Mouse (Mus musculus) retina, adult 2 months (tissue): ENCODE measurements around the gene Zfp668.
"Not testable (repeated sequence)": the region's sequence is repeated elsewhere in the genome, so short reads cannot be mapped to it uniquely, and the experiment has no call there.

ENCODE experiments used
- DNase-seq: peaks from one replicate; pipeline ENCODE4 v3.0.0-alpha.2; 2012; ENCODE audit warnings: low read depth, low spot score

Zfp668 gene

GRCm38 (mm10) chr7:127876467-127877348, at the start of gene Zfp668:
Gene Zfp668 (minus strand): TSS chr7:127876828.
- peak; percentile 92 for DNase-seq

GRCm38 (mm10) chr7:127926066-127926465, 49.4 kb upstream of the Zfp668 start:
- DNase-seq = no peak

GRCm38 (mm10) chr7:127925252-127925651, 48.6 kb upstream of the Zfp668 start:
- no peak for DNase-seq

GRCm38 (mm10) chr7:127923714-127924113, 47.1 kb upstream of the Zfp668 start:
- DNase-seq = no peak

DNA sequence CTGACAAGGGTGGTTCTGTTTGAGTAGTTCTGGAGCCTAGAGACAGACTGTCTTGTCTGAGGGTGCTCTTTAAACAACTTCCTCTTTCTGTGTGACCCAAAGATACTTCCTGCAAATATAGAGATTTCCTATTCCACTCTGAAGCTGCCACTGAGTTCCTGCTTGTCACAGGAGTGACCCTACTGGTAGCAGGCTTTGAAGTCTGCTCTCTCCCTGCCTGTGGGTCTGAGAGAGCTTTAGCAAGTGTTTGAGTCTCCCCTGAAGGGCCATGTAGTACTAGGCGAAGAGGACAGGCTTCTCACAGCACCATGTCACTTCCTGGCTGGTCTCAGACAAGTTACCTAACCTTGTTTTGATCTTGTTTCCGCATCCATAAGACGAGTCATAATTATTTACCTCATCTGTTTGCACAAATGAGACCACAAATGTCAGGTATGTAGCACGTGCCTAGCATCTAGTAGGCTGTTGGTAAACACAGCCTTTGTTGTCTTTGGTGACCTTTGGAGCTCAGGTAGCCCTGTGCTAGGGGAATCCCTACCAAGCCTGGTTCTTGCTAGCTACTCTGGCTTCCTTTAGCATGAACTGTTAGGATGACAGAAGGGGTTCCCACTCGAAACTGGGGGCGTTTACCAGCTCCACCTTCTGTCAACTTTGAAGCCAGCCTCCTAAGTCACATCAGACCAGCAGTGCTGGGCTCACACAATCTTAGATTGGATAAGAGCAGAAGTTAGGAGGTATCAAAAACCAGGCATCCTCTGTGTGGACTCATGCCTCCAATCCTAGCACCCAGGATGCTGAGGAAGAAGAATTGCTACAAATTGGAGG, 46.0 kb upstream of the Zfp668 start:
- no peak for DNase-seq

DNA sequence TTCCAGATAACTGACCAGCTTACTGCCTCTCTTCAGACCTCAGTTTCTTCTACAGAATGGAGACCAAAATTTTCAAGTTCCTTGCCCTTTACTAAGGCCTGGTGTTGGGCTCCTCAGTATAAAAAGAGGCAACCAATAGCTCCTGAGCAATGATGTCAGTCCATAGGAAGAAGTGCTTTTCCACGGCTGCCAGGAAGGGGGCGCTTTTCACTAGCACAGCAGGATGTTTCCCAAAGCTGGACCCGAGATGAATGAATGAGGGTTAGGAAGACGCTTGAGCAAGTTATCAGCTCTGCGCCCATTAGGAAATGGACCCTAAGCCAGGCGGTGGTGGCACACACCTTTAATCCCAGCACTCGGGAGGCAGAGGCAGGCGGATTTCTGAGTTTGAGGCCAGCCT, 44.9 kb upstream of the Zfp668 start:
- DNase-seq = no peak

DNA sequence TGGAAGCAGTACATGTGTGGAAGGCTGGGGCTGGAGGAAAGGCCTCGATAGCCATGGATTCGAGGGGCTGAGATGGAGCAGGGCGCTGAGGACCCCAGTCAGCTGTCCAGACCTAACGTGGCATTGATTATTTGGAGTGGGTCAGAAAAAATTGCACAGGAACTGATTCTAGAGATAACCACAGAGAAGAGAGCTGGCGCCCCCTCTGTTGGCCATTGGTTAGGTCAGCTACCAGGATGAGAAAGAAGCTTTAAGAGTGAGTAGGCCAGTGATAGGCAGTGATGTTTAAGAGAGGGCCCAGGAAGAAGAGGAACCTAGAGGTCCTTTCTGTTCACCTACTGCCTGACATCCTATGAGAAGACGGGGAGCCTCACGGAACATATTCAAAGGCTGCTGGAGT, 42.7 kb upstream of the Zfp668 start:
- DNase-seq = no peak

- no peak for DNase-seq
Observed at GRCm38 (mm10) chr7:127918203-127918602, 41.6 kb upstream of the Zfp668 start.

GRCm38 (mm10) chr7:127915293-127915692, 38.7 kb upstream of the Zfp668 start:
- no peak for DNase-seq

- DNase-seq = no peak
Observed at GRCm38 (mm10) chr7:127912938-127913337, 36.3 kb upstream of the Zfp668 start.

- DNase-seq = peak; percentile 88
Observed at GRCm38 (mm10) chr7:127912190-127912871, 35.7 kb upstream of the Zfp668 start, which contains the start of gene Kat8. Gene Kat8 (plus strand): TSS chr7:127912516.

GRCm38 (mm10) chr7:127908656-127909055, 32.0 kb upstream of the Zfp668 start:
- DNase-seq = no peak

- no peak for DNase-seq
Observed at GRCm38 (mm10) chr7:127907939-127908338, 31.3 kb upstream of the Zfp668 start.

GRCm38 (mm10) chr7:127903971-127904796, 27.6 kb upstream of the Zfp668 start, which contains the start of gene Bckdk:
Gene Bckdk (plus strand): TSS chr7:127904082.
- peak; percentile 50 for DNase-seq

GRCm38 (mm10) chr7:127901772-127902171, 25.1 kb upstream of the Zfp668 start:
- DNase-seq = no peak

DNA sequence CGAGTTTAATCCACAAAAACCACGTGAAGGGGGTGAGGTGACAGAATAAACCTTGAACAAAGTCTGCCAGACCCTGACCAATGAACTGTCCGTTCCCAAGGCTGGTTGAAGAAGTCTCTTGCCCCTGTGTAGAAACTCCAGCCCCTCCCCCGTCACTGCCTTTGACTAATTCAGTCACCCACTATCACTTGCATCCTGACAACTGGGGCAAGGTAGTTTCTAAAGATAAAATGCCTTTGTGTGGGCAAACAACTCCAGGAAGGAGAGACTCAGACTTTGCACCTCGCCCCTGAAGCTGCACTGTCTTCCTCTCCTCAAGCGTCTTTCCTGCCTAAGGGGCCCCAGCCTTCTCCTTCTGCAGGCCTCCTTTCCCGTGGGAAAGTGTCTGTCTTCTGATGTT, 23.4 kb upstream of the Zfp668 start:
- DNase-seq = no peak

GRCm38 (mm10) chr7:127898179-127898956, 21.7 kb upstream of the Zfp668 start:
- no peak for DNase-seq

DNA sequence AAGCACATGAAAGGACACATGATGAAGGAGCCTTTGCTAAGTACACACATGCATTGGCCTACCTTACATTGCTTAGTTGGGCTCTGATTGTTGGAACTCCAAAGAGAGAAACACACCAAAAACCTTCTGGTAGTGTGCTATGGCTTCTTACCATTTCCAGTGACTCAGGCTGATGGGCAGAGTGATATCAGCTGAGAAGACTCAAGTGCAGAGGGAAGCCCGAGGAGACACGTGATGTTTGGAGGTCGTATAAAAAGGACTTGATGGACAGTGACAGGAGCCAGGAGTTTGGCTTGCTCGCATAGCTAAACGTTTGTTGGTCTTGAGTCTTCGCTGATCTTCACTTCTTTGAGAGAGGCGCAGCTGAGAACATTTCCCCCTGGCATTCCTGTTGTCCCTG, 20.9 kb upstream of the Zfp668 start:
- DNase-seq = no peak

DNA sequence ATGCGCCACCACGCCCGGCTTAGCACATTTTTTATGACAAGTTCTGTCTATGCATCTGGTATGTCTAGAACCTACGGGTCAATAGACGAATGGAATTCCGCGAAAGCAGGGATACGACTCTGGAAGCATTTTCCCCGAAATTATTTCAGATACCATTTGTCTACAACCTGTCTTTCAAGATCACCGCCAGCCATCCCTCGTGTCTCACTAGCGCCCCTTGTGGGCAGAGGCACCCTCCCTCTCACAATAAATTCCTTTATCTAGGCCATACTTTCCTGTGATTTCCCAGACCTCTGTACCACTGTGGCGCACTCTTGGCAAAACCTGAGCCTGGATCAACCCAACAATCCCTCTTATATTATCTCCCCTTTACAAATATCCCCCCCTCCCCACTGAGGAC, 19.8 kb upstream of the Zfp668 start:
- no peak for DNase-seq

DNA sequence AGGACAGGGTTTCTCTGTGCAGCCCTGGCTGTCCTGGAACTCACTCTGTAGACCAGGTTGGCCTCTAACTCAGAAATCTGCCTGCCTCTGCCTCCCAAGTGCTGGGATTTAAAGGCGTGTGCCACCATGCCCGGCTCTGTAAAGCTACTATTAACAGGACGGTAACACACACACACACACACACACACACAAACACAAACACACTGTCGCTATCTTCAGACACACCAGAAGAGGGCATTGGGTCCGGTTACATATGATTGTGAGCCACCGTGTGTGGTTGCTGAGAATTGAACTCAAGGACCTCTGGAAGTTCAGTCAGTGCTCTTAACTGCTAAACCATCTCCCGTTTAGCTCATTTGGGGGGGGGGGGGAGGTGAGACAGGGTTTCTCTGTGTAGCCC, 19.3 kb upstream of the Zfp668 start:
- not testable (repeated sequence) for DNase-seq
